Mouse (Mus musculus): ENCODE results near the gene Krtap17-1. TPM values are rescaled to one million over a fixed set of nuclear protein-coding genes. Genes with fewer than 3 reads are reported as not detected.

Krtap17-1 gene
- total and polyA plus RNA-seq, 2 experiments from 2014 or later: not detected

DNA sequence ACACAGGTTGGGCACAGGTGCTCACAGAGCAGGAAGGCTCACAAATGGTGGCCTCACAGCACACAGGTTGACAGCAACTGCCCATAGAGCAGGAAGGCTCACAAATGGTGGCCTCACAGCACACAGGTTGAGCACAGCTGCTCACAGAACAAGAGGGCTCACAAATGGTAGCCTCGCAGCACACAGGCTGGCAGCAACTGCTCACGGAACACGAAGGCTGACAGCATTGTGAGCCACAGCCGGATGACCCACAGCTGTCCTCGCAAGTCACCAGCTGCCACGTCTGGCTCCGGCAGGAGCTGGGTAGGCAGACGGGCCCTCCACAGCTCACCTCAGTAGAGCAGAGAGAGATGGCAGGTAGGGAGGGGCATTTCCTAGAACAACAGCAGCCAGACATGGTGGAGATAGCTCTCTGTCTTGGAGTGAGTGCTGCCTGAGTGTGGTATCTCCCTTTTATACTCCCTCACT is 7.6 kb downstream of the Krtap17-1 start, which contains the start of gene Krtap16-1:
Gene Krtap16-1, minus strand, starts transcription at position 418 of the 468 bp plus-strand sequence.
- Histone ChIP-seq H3K9me3 (replicated peaks; ENCODE audit: control insufficient read depth, low read length) (no peaks in the 10 kb centered on the region), H3K4me1 (ENCODE audit: control insufficient read depth, insufficient read depth) (no peaks in the 10 kb centered on the region), H3K27me3 (ENCODE audit: control insufficient read depth, insufficient read depth, low read length) (no peaks in the 10 kb centered on the region), H3K4me3 (ENCODE audit: low read depth, low read length) (no peak within 1 kb of the TSS), H3K36me3 (replicated peaks; ENCODE audit: control insufficient read depth, insufficient read depth, low read length) (no peaks in the 10 kb centered on the region), H3K9ac (replicated peaks; ENCODE audit: low read depth, low read length) (no peak within 1 kb of the TSS), H3K4me2 (ENCODE audit: low read depth, low read length) (no peak within 1 kb of the TSS), H3K27ac (ENCODE audit: low read depth) (no peak within 1 kb of the TSS)
- ATAC-seq (ENCODE audit: insufficient read depth, low read depth) (no peak), DNase-seq (ENCODE audit: low spot score) (no peak)
- 67% methylated on average over 8 of the region's 8 CpGs for WGBS
- TF ChIP-seq EP300 (IDR thresholded peaks at IDR 0.05; ENCODE audit: low read depth): no peak
- no peak for TF ChIP-seq CTCF (IDR thresholded peaks at IDR 0.05; ENCODE audit: low read depth)

DNA sequence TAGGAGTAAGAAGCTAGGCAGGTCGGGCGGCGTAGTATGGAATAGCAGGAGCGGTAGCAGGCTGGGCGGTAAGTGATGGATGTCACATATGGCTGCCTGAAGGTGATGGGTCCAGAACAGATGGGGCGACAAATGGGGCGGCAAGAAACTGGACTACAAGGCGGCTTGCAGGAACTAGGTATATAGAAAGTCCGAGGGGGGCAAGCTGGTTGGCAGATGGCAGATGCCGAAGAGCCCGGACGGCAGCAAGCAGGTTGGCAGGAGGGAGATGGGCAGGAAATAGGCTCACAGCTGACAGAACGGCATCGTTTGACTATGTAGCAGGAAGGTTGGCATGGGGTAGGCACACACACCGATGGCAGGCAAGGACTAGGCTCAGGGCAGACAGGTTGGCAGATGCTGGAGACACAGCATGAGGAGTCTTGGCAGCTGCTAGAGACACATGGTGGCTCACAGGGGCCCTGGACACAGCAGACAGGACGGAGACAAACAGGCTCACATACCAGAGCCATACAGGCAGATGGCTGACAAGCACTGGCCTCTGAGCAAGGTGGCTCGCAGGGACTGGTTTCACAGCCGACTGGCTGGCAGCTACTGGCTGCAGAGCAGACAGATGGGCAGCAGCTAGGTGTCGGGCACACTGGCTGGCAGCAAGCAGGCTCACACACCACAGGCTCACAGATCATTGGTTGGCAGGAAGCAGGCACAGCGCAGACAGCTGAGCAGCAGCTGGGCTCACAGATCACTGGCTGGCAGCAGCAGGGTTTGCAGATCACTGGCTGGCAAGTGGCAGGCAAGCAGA is 8.3 kb downstream of the Krtap17-1 start:
- no peaks in the 10 kb centered on the region for H3K9me3 ChIP-seq (replicated peaks; ENCODE audit: control insufficient read depth, low read length)
- no peaks in the 10 kb centered on the region for H3K4me1 ChIP-seq (ENCODE audit: control insufficient read depth, insufficient read depth)
- ATAC-seq (ENCODE audit: insufficient read depth, low read depth) (no peak), DNase-seq (ENCODE audit: low spot score) (no peak)
- H3K36me3 ChIP-seq (replicated peaks; ENCODE audit: control insufficient read depth, insufficient read depth, low read length): no peaks in the 10 kb centered on the region
- H3K27me3 ChIP-seq (ENCODE audit: control insufficient read depth, insufficient read depth, low read length): no peaks in the 10 kb centered on the region
- H3K27ac ChIP-seq (ENCODE audit: low read depth): no peak overlapping the region
- no peak overlapping the region for H3K4me3 ChIP-seq (ENCODE audit: low read depth, low read length)
- H3K4me2 ChIP-seq (ENCODE audit: low read depth, low read length): no peak overlapping the region
- TF ChIP-seq CTCF (IDR thresholded peaks at IDR 0.05; ENCODE audit: low read depth) (no peak), EP300 (IDR thresholded peaks at IDR 0.05; ENCODE audit: low read depth) (no peak)
- 71% methylated on average over 20 of the region's 20 CpGs for WGBS
- no peak overlapping the region for H3K9ac ChIP-seq (replicated peaks; ENCODE audit: low read depth, low read length)

DNA sequence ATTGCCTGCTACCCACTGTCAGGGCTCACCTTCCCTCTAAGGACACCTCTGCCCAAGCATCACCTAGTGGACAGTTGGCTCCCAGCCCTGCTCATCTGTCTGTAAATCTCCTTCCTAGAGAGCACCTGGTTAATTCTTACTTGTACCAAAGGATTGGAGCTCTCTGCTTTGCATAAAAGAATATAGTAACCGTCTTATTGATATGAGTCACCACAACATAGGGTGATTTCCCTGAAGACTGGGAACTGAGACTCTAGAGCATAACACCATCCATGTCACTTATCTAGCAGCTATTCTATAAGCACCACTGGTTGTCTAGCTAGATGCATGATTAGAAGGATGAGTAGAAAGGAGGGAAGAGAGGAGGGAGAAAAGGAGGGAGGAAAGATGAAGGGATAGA is 10.4 kb downstream of the Krtap17-1 start:
- 81% methylated on average over 1 of the region's 1 CpGs for WGBS
- TF ChIP-seq EP300 (IDR thresholded peaks at IDR 0.05; ENCODE audit: low read depth) (no peak), CTCF (IDR thresholded peaks at IDR 0.05; ENCODE audit: low read depth) (no peak)
- H3K4me3 ChIP-seq (ENCODE audit: low read depth, low read length): no peak overlapping the region
- H3K9me3 ChIP-seq (replicated peaks; ENCODE audit: control insufficient read depth, low read length): no peaks in the 10 kb centered on the region
- no peaks in the 10 kb centered on the region for H3K4me1 ChIP-seq (ENCODE audit: control insufficient read depth, insufficient read depth)
- ATAC-seq (ENCODE audit: insufficient read depth, low read depth) (no peak), DNase-seq (ENCODE audit: low spot score) (no peak)
- no peaks in the 10 kb centered on the region for H3K27me3 ChIP-seq (ENCODE audit: control insufficient read depth, insufficient read depth, low read length)
- no peak overlapping the region for H3K27ac ChIP-seq (ENCODE audit: low read depth)
- no peak overlapping the region for H3K4me2 ChIP-seq (ENCODE audit: low read depth, low read length)
- H3K9ac ChIP-seq (replicated peaks; ENCODE audit: low read depth, low read length): no peak overlapping the region
- no peaks in the 10 kb centered on the region for H3K36me3 ChIP-seq (replicated peaks; ENCODE audit: control insufficient read depth, insufficient read depth, low read length)

DNA sequence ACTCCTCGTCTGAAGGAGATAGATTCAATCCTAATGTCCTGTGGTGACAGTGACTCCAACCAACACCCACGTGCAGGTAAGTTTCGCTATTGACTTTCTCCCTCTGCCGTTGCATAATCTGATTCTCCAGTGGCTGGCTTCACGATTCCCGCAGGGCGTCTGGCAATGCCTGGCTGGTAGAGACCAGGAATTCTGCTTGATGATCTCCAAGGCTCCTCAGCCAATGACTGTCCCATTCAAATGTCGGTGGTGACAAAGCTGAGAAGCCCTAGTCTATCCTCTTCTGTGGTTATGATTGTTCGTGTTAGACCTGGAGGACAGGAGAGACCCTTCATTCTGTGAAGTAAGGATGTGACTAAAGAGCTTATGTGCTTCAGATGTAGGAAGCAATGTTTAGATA is 11.1 kb downstream of the Krtap17-1 start:
- Histone ChIP-seq H3K36me3 (replicated peaks; ENCODE audit: control insufficient read depth, insufficient read depth, low read length) (no peaks in the 10 kb centered on the region), H3K4me2 (ENCODE audit: low read depth, low read length) (no peak overlapping the region), H3K9me3 (replicated peaks; ENCODE audit: control insufficient read depth, low read length) (no peaks in the 10 kb centered on the region), H3K4me3 (ENCODE audit: low read depth, low read length) (no peak overlapping the region), H3K9ac (replicated peaks; ENCODE audit: low read depth, low read length) (no peak overlapping the region), H3K27me3 (ENCODE audit: control insufficient read depth, insufficient read depth, low read length) (no peaks in the 10 kb centered on the region), H3K27ac (ENCODE audit: low read depth) (no peak overlapping the region), H3K4me1 (ENCODE audit: control insufficient read depth, insufficient read depth) (no peaks in the 10 kb centered on the region)
- WGBS: 76% methylated on average over 9 of the region's 9 CpGs
- DNase-seq (ENCODE audit: low spot score) (no peak), ATAC-seq (ENCODE audit: insufficient read depth, low read depth) (no peak)
- TF ChIP-seq EP300 (IDR thresholded peaks at IDR 0.05; ENCODE audit: low read depth) (no peak), CTCF (IDR thresholded peaks at IDR 0.05; ENCODE audit: low read depth) (no peak)

DNA sequence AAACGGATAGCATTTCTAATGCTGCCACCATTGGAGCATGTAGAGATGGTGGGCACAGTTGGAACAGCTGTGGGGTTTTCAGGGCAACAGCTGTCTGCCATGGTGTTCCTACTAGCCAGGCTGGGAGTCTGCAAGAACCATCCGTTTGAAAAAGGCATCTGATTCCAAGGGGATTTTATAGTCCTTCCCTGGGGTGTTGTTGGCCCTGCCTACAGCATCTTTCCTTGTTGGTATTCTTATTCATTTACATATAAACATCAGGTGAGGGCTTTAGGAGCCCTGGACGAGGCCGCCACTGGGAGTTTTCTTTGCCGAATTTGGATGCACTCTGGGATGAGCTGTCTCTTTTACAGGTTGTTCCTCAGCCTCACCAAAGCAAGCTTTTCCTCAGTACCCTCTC is 14.8 kb downstream of the Krtap17-1 start, which contains the start of gene Krtap29-1:
Gene Krtap29-1, minus strand, starts transcription at position 101 of the 400 bp plus-strand sequence.
- DNase-seq (ENCODE audit: low spot score) (no peak), ATAC-seq (ENCODE audit: insufficient read depth, low read depth) (no peak)
- Histone ChIP-seq H3K4me1 (ENCODE audit: control insufficient read depth, insufficient read depth) (no peaks in the 10 kb centered on the region), H3K4me2 (ENCODE audit: low read depth, low read length) (no peak within 1 kb of the TSS), H3K4me3 (ENCODE audit: low read depth, low read length) (no peak within 1 kb of the TSS), H3K27me3 (ENCODE audit: control insufficient read depth, insufficient read depth, low read length) (no peaks in the 10 kb centered on the region), H3K36me3 (replicated peaks; ENCODE audit: control insufficient read depth, insufficient read depth, low read length) (no peaks in the 10 kb centered on the region), H3K9ac (replicated peaks; ENCODE audit: low read depth, low read length) (no peak within 1 kb of the TSS), H3K27ac (ENCODE audit: low read depth) (no peak within 1 kb of the TSS), H3K9me3 (replicated peaks; ENCODE audit: control insufficient read depth, low read length) (no peaks in the 10 kb centered on the region; the same call in 1 of the 2 replicates)
- TF ChIP-seq CTCF (IDR thresholded peaks at IDR 0.05; ENCODE audit: low read depth): no peak
- no peak for TF ChIP-seq EP300 (IDR thresholded peaks at IDR 0.05; ENCODE audit: low read depth)
- WGBS: 75% methylated on average over 5 of the region's 5 CpGs
